Mouse (Mus musculus) activated CD4-positive, CD25-positive, alpha-beta regulatory T cell, adult 4 months (primary cell): ENCODE data around the gene Syngr1. TPM values are rescaled to one million over a fixed set of nuclear protein-coding genes. Genes with fewer than 3 reads are reported as not detected.
A peak's percentile ranks its signal among the peaks of the same experiment; 100 is the strongest.
"Not testable (repeated sequence)": the region's sequence is repeated elsewhere in the genome, so short reads cannot be mapped to it uniquely, and the experiment has no call there.

Experiments
- ATAC-seq: one replicate; pipeline ENCODE4 v1.8.0; 2017
- polyA plus RNA-seq, 2 experiments: library from polyadenylated mRNA; unstranded; fragments of 100-300 nt; shearing (Covaris generic); gene quantifications; one replicate each; pipeline ENCODE4 v1.2.1; 2017

Gene Syngr1
- polyA plus RNA-seq, 2 experiments from 2014 or later, result 1.4 TPM; not detected in 1

GRCm38 (mm10) chr15:80119076-80119475 lies 27.9 kb downstream of the Syngr1 start:
- ATAC-seq, result no peak

GRCm38 (mm10) chr15:80121721-80122325 lies 30.7 kb downstream of the Syngr1 start:
- ATAC-seq, result no peak

DNA sequence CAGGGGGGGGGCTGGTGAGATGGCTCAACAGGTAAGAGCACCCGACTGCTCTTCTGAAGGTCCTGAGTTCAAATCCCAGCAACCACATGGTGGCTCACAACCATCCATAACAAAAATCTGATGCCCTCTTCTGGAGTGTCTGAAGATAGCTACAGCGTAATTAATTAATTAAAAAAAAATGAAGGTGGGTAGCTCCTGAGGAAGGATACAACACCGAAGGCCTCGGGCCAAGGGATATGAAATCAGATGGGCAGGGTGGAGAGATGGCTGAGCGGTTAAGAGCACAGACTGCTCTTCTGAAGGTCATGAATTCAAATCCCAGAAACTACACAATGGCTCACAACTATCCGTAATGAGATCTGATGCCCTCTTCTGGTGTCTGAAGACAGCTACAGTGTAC lies 31.3 kb downstream of the Syngr1 start:
- not testable (repeated sequence) for ATAC-seq

DNA sequence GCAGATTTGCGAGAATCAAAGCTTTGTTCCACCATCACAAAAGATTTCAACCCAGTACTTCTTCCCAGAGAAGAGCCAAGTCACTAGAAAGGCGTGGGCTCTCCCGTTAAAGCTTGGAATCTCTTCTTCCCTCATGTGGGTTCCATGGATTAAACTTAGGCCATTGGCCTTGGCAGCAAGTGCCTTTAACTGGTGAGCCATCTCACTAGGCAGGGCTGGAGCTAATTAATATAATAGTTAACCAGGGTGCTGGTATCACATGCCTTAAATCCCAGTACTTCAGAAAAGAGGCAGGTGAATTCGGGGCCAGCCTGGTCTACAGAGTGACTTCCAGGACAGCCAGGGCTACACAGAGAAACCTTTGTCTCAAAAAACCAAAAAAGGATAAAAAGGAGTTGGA lies 33.5 kb downstream of the Syngr1 start:
- no peak for ATAC-seq

GRCm38 (mm10) chr15:80127191-80127590 lies 36.1 kb downstream of the Syngr1 start:
- ATAC-seq, result no peak

DNA sequence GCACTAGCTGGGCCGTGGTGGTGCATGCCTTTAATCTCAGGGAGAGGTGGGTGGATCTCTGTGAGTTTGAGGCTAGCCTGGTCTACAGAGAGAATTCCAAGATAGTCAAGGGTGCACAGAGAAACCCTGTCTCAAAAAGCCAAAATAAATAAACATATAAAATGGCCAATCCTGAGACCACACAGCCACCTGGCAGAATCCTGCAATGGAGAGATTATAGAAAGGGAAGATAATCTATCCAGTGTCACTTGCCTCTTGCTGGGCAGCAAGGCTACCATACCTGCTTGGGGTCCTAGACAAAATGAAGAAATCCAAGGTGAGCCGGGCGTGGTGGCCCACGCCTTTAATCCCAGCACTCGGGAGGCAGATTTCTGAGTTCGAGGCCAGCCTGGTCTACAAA lies 38.8 kb downstream of the Syngr1 start:
- no peak for ATAC-seq

DNA sequence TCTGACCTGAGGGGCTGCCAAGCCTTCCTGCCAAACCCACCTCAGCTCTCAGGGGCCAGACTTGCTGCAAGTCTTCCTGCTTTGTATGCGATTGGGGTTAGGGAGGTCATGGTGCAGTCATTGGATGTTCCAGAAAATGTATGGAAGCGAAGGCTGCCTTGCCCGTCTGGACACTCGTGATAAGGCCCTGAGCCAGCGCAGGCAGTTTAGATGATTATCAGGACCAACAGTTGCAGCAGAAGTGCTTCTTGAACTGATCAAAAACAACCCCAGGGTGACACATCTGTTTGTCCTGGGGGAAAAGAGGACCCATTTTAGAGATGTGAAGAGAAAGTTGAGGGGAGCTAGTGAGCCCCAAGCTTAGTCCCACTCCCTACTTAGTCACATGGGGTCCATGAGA lies 39.6 kb downstream of the Syngr1 start:
- no peak for ATAC-seq

GRCm38 (mm10) chr15:80131421-80131820 lies 40.3 kb downstream of the Syngr1 start:
- no peak for ATAC-seq

- ATAC-seq, result no peak
These were observed 41.3 kb downstream of the Syngr1 start for GRCm38 (mm10) chr15:80132452-80132851.

GRCm38 (mm10) chr15:80132993-80133586 lies 42.0 kb downstream of the Syngr1 start, which contains the start of gene Tab1:
Gene Tab1 (plus strand): TSS chr15:80133127.
- ATAC-seq, result peak; percentile 85

GRCm38 (mm10) chr15:80133682-80134449 lies 42.7 kb downstream of the Syngr1 start:
- ATAC-seq, result peak; percentile 7

GRCm38 (mm10) chr15:80134450-80134847 lies 43.3 kb downstream of the Syngr1 start:
- no peak for ATAC-seq

DNA sequence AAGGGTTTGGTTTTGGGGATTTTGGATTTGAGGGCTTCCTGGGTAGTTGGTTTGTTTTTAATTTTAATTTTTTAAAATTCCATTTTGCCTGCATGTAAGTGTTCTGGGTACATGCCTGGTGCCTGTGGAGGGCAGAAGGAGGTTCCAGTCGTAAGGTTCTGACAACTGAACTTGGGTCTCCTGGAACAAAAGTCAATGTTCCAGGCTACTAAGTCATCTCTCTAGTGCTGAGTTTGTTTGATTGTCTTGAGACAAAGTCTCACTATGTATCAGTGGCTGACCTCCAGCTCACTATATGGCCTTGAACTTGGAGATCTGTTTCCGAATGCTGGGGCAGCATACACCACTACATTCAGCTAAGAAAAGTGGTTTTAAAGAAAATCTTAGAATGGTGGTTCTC lies 44.4 kb downstream of the Syngr1 start:
- ATAC-seq, result no peak

GRCm38 (mm10) chr15:80136645-80137044 lies 45.5 kb downstream of the Syngr1 start:
- ATAC-seq, result no peak

DNA sequence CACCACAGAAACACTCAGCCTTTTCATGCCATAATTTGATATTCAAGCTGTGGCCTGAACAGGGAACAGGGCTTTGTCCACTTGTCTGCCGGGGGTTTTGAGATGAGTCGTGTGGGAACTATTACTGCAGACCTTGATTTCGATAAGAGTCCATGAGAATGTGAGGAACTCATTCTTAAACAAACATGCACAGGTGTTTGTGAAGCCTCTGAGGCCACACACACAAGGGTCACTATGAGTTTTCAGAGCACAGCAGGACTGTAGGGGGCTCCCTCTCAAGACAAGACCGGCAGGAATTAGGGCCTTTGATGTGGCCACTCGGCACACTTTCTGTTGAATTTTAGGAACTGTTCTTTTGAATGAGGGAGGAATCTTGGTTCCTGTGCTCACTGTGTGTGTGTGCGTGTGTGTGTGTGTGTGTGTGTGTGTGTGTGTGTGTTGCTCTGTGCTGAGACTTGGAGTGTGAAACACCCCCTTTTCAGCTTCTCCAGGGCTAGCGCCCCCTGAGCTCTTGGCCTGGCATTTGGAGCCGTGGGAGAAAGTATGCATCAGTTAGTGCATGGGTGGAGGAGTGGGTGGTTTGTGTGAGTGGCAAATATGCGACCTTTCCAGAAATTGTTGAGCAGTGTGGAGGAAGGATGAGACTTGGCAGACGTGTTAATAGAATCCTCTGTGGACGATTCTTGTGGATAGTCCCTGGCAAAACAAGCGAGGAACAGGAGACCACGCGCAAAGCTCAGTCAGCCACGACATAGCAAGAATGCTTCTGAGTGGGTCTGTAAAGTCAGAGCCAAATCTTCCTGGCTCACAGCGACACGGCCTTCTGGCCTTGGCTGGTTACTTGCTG lies 47.0 kb downstream of the Syngr1 start:
- no peak for ATAC-seq

GRCm38 (mm10) chr15:80140302-80140701 lies 49.2 kb downstream of the Syngr1 start:
- ATAC-seq, result no peak

DNA sequence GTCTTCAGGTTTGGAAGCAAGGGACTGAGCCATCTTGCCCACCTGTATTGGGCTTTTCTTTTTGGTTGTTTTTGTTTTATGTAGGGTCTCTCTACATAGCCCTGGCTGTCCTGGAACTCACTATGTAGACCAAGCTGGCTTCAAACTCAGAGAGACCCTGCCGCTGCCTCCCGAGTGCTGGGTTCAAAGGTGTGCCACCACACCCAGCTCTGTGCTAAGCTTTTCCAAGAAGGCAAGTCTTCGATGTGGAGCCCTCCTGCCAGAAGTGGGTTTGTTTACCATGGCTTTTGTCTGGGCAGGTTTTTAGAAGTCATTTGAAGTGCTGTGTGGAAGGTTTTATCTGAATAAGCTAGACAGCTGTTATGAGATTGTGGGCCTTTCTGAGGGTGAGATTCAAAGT lies 49.7 kb downstream of the Syngr1 start:
- ATAC-seq, result no peak

DNA sequence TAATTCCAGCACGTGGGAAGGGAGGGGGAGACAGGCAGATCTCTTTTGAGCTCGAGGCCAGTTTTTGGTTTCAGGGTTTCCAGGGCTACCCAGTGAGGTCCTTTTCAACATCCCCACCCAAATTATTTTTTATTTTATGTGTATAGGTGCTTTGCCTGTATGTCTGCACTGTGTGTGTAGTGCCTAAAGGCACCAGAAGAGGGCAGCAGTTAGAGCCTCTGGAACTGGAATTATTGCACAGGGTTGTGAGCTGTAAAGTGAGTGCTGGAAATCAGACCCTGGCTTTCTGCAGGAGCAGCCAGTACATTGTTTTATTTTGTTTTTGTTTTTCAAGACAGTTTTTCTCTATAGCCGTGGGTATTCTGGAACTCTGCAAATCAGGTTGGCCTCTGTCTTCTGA lies 51.0 kb downstream of the Syngr1 start:
- no peak for ATAC-seq

- ATAC-seq, result no peak
These were observed 52.6 kb downstream of the Syngr1 start for GRCm38 (mm10) chr15:80143760-80144159.

GRCm38 (mm10) chr15:80145397-80145796 lies 54.3 kb downstream of the Syngr1 start:
- no peak for ATAC-seq

DNA sequence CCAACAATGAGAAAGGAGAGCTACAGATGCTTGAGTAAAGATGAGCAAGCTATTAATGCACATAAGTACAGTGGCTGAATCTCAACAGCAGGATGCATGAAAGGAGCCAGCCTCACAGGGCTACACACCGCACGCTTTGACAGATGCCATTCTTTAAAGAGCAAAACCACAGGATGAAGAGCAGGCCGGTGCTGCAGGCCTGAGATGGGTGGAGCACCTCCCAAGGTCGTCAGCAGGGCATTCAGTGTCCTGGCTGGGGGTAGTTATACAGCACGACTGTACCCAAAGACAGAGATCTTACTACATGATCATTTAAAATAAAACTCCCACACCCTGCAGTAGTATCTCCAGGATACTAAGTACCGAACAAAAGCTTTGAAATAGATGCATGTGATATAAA lies 55.0 kb downstream of the Syngr1 start:
- no peak for ATAC-seq

GRCm38 (mm10) chr15:80147090-80147489 lies 56.0 kb downstream of the Syngr1 start:
- no peak for ATAC-seq

DNA sequence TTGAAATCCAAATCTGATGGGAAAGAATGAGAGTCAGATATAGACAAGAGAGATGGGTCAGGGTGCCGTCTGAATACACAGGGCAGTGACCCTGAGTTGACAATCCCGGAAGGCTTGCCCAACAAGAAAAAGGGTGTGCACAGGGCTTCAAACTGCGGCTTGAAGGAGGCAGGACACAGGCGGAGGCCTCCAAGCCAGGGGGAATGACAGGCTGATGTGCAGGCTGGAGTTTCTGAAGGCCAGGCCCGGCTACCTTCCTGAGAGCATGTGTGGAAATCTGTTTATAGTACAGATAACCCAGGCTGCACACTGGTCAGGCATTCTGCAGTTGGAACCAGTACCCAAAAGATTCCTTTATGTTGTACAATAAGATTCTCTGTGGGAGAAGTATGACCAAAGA lies 56.4 kb downstream of the Syngr1 start:
- ATAC-seq, result no peak
